Mouse (Mus musculus): ENCODE measurements around the gene Ypel4. TPM values are rescaled to one million over a fixed set of nuclear protein-coding genes. Genes with fewer than 3 reads are reported as not detected.

Ypel4 gene
- total and polyA plus RNA-seq, 2 experiments from 2014 or later: 12.9 to 14.3 TPM

GRCm38 (mm10) chr2:84779210-84779609 is 45.4 kb downstream of the Ypel4 start:
- ATAC-seq (ENCODE audit: low FRiP score): no peak
- 57% methylated on average over 6 of the region's 6 CpGs for WGBS
- Histone ChIP-seq H3K4me1 (ENCODE audit: insufficient read depth, low read length) (peaks cover 6% of the 10 kb centered on the region; the same call in 1 of the 2 replicates), H3K27me3 (ENCODE audit: insufficient read depth, low read length) (no peaks in the 10 kb centered on the region), H3K9ac (replicated peaks; ENCODE audit: low read length, poor library complexity, severe bottlenecking) (no peak overlapping the region), H3K9me3 (ENCODE audit: low read length) (no peaks in the 10 kb centered on the region), H3K36me3 (ENCODE audit: insufficient read depth, low read length) (no peaks in the 10 kb centered on the region), H3K27ac (ENCODE audit: low read depth, low read length) (no peak overlapping the region), H3K4me3 (ENCODE audit: low read depth, low read length) (no peak overlapping the region), H3K4me2 (ENCODE audit: low read depth, low read length, poor library complexity, severe bottlenecking) (no peak overlapping the region)
- peak; percentile 6 for DNase-seq (ENCODE audit: low spot score)
- peak; percentile 43 for TF ChIP-seq CTCF (IDR thresholded peaks at IDR 0.05)

- Histone ChIP-seq H3K27ac (ENCODE audit: low read depth, low read length) (no peak overlapping the region), H3K9me3 (ENCODE audit: low read length) (no peaks in the 10 kb centered on the region), H3K27me3 (ENCODE audit: insufficient read depth, low read length) (no peaks in the 10 kb centered on the region), H3K4me2 (ENCODE audit: low read depth, low read length, poor library complexity, severe bottlenecking) (no peak overlapping the region), H3K4me1 (ENCODE audit: insufficient read depth, low read length) (no peaks in the 10 kb centered on the region), H3K36me3 (ENCODE audit: insufficient read depth, low read length) (no peaks in the 10 kb centered on the region), H3K9ac (replicated peaks; ENCODE audit: low read length, poor library complexity, severe bottlenecking) (no peak overlapping the region), H3K4me3 (ENCODE audit: low read depth, low read length) (no peak overlapping the region)
- no peak for TF ChIP-seq CTCF (IDR thresholded peaks at IDR 0.05)
- ATAC-seq (ENCODE audit: low FRiP score): no peak
- no peak for DNase-seq (ENCODE audit: low spot score)
- 100% methylated on average over 1 of the region's 1 CpGs for WGBS
Measured at GRCm38 (mm10) chr2:84783315-84783714, 49.5 kb downstream of the Ypel4 start.

- ATAC-seq (ENCODE audit: low FRiP score): no peak
- WGBS: 85% methylated on average over 3 of the region's 3 CpGs
Measured at GRCm38 (mm10) chr2:84783840-84784566, 50.1 kb downstream of the Ypel4 start.

More at GRCm38 (mm10) chr2:84783840-84784566, 50.1 kb downstream of the Ypel4 start:
- Histone ChIP-seq H3K27me3 (ENCODE audit: insufficient read depth, low read length) (no peaks in the 10 kb centered on the region), H3K4me2 (ENCODE audit: low read depth, low read length, poor library complexity, severe bottlenecking) (no peak overlapping the region), H3K27ac (ENCODE audit: low read depth, low read length) (no peak overlapping the region), H3K36me3 (ENCODE audit: insufficient read depth, low read length) (no peaks in the 10 kb centered on the region), H3K9me3 (ENCODE audit: low read length) (no peaks in the 10 kb centered on the region), H3K4me1 (ENCODE audit: insufficient read depth, low read length) (no peaks in the 10 kb centered on the region), H3K4me3 (ENCODE audit: low read depth, low read length) (no peak overlapping the region), H3K9ac (replicated peaks; ENCODE audit: low read length, poor library complexity, severe bottlenecking) (no peak overlapping the region)
- DNase-seq (ENCODE audit: low spot score): no peak
- TF ChIP-seq CTCF (IDR thresholded peaks at IDR 0.05): no peak

MicroRNAs within 50 kb of the gene (microRNA counts, 519-probe panel; counts per million panel counts)
- microRNA mmu-miR-130a: 6,619 counts per million, percentile 99 among the panel's probes with 10 or more counts

Small RNAs within 50 kb of the gene (microRNA-seq; reads per million reads assigned to microRNA genes)
- gene Mir130a (ENCODE audit: borderline number of aligned reads): 23,578 reads per million, percentile 98 among the genes with 10 or more reads in this experiment

Other genes starting within 250 kb of the Ypel4 start
- 81.1 and 82.9 TPM in 2 replicates for gene Ctnnd1, start 83.3 kb upstream of the Ypel4 start, total RNA-seq (2014; rRNA removed)
- gene Ctnnd1, start 83.3 kb upstream of the Ypel4 start, polyA plus RNA-seq (2015; fragmentation: Nextera tagmentation; extraction: Ambion mirVana): 13.7 and 15.8 TPM in 2 replicates
- gene Btbd18, start 75.0 kb upstream of the Ypel4 start, total RNA-seq (2014; rRNA removed): not detected in 2 replicates
- gene Btbd18, start 75.0 kb upstream of the Ypel4 start, polyA plus RNA-seq (2015; fragmentation: Nextera tagmentation; extraction: Ambion mirVana): 0.27 and 0.35 TPM in 2 replicates
- 180 and 269 TPM in 2 replicates for gene Selenoh, start 63.3 kb upstream of the Ypel4 start, total RNA-seq (2014; rRNA removed)
- gene Selenoh, start 63.3 kb upstream of the Ypel4 start, polyA plus RNA-seq (2015; fragmentation: Nextera tagmentation; extraction: Ambion mirVana): 210 and 211 TPM in 2 replicates
- not detected in 2 replicates for gene Gm28635, start 56.0 kb upstream of the Ypel4 start, total RNA-seq (2014; rRNA removed)
- gene Gm28635, start 56.0 kb upstream of the Ypel4 start, polyA plus RNA-seq (2015; fragmentation: Nextera tagmentation; extraction: Ambion mirVana): not detected in 2 replicates
- gene Med19, start 55.7 kb upstream of the Ypel4 start, total RNA-seq (2014; rRNA removed): 43.0 and 45.3 TPM in 2 replicates
- 47.4 and 49.5 TPM in 2 replicates for gene Med19, start 55.7 kb upstream of the Ypel4 start, polyA plus RNA-seq (2015; fragmentation: Nextera tagmentation; extraction: Ambion mirVana)
- gene Tmx2, start 54.9 kb upstream of the Ypel4 start, total RNA-seq (2014; rRNA removed): 149 and 154 TPM in 2 replicates
- 303 and 328 TPM in 2 replicates for gene Tmx2, start 54.9 kb upstream of the Ypel4 start, polyA plus RNA-seq (2015; fragmentation: Nextera tagmentation; extraction: Ambion mirVana)
- gene Zdhhc5, start 18.9 kb upstream of the Ypel4 start, total RNA-seq (2014; rRNA removed): 39.0 and 39.4 TPM in 2 replicates
- 14.5 and 17.9 TPM in 2 replicates for gene Zdhhc5, start 18.9 kb upstream of the Ypel4 start, polyA plus RNA-seq (2015; fragmentation: Nextera tagmentation; extraction: Ambion mirVana)
- gene Clp1, start 6.7 kb upstream of the Ypel4 start, total RNA-seq (2014; rRNA removed): 12.6 TPM in 2 replicates
- gene Clp1, start 6.7 kb upstream of the Ypel4 start, polyA plus RNA-seq (2015; fragmentation: Nextera tagmentation; extraction: Ambion mirVana): 12.5 and 13.4 TPM in 2 replicates
- 0.88 and 1.1 TPM in 2 replicates for gene Gm19426, start 9.6 kb downstream of the Ypel4 start, total RNA-seq (2014; rRNA removed)
- 2.1 and 2.4 TPM in 2 replicates for gene Gm19426, start 9.6 kb downstream of the Ypel4 start, polyA plus RNA-seq (2015; fragmentation: Nextera tagmentation; extraction: Ambion mirVana)
- 19.9 and 20.9 TPM in 2 replicates for gene Serping1, start 41.4 kb downstream of the Ypel4 start, total RNA-seq (2014; rRNA removed)
- 30.6 and 31.9 TPM in 2 replicates for gene Serping1, start 41.4 kb downstream of the Ypel4 start, polyA plus RNA-seq (2015; fragmentation: Nextera tagmentation; extraction: Ambion mirVana)
- gene Ube2l6, start 64.8 kb downstream of the Ypel4 start, total RNA-seq (2014; rRNA removed): 14.0 and 16.5 TPM in 2 replicates
- 14.2 and 15.1 TPM in 2 replicates for gene Ube2l6, start 64.8 kb downstream of the Ypel4 start, polyA plus RNA-seq (2015; fragmentation: Nextera tagmentation; extraction: Ambion mirVana)
- not detected in 2 replicates for gene Smtnl1, start 88.6 kb downstream of the Ypel4 start, total RNA-seq (2014; rRNA removed)
- not detected in 2 replicates for gene Smtnl1, start 88.6 kb downstream of the Ypel4 start, polyA plus RNA-seq (2015; fragmentation: Nextera tagmentation; extraction: Ambion mirVana)
- 43.6 and 62.5 TPM in 2 replicates for gene Timm10, start 92.9 kb downstream of the Ypel4 start, total RNA-seq (2014; rRNA removed)
- gene Timm10, start 92.9 kb downstream of the Ypel4 start, polyA plus RNA-seq (2015; fragmentation: Nextera tagmentation; extraction: Ambion mirVana): 85.0 and 99.0 TPM in 2 replicates
- 0.99 and 1.8 TPM in 2 replicates for gene Slc43a1, start 104.8 kb downstream of the Ypel4 start, total RNA-seq (2014; rRNA removed)
- gene Slc43a1, start 104.8 kb downstream of the Ypel4 start, polyA plus RNA-seq (2015; fragmentation: Nextera tagmentation; extraction: Ambion mirVana): 0.34 and 0.46 TPM in 2 replicates
- gene Rtn4rl2, start 152.7 kb downstream of the Ypel4 start, total RNA-seq (2014; rRNA removed): 7.7 and 11.4 TPM in 2 replicates
- gene Rtn4rl2, start 152.7 kb downstream of the Ypel4 start, polyA plus RNA-seq (2015; fragmentation: Nextera tagmentation; extraction: Ambion mirVana): 6.3 and 6.5 TPM in 2 replicates
- gene Slc43a3, start 202.5 kb downstream of the Ypel4 start, total RNA-seq (2014; rRNA removed): 1.7 and 2.0 TPM in 2 replicates
- gene Slc43a3, start 202.5 kb downstream of the Ypel4 start, polyA plus RNA-seq (2015; fragmentation: Nextera tagmentation; extraction: Ambion mirVana): 1.9 and 2.0 TPM in 2 replicates
- gene Prg2, start 246.4 kb downstream of the Ypel4 start, total RNA-seq (2014; rRNA removed): not detected in 2 replicates
- gene Prg2, start 246.4 kb downstream of the Ypel4 start, polyA plus RNA-seq (2015; fragmentation: Nextera tagmentation; extraction: Ambion mirVana): not detected in 2 replicates

All from midbrain, postnatal 0 days (tissue).